Mouse (Mus musculus): Measurements from ENCODE around the gene Pabpn1.

Gene Pabpn1

DNA sequence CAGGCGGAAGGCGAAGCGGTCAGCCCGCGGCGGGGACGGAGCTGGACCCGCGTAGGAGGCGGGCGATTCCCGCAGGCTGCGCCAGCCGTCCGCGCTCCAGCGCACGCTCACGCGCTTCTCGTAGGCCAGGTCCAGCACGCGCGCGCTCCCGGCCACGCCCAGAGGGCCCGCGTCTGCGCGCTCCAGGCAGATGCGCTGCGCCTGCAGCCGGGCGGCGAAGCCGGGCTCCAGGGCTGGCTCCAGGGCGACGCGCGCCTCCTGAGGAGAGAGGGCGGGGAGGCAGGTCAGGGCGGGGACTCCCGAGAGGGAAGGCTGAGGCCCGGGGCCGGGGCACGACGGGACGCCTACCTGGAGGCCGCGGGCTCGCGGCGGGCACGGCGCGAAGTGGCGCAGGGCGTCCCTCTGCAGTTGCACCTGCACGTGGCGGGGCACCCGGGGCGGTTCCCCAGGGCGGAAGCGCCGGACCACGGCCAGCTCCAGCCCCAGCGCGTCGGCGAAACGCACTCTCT is 15.7 kb upstream of the Pabpn1 start:
- TF ChIP-seq GATA4 (IDR thresholded peaks at IDR 0.05; ENCODE audit: insufficient replicate concordance, low read length), result no peak

DNA sequence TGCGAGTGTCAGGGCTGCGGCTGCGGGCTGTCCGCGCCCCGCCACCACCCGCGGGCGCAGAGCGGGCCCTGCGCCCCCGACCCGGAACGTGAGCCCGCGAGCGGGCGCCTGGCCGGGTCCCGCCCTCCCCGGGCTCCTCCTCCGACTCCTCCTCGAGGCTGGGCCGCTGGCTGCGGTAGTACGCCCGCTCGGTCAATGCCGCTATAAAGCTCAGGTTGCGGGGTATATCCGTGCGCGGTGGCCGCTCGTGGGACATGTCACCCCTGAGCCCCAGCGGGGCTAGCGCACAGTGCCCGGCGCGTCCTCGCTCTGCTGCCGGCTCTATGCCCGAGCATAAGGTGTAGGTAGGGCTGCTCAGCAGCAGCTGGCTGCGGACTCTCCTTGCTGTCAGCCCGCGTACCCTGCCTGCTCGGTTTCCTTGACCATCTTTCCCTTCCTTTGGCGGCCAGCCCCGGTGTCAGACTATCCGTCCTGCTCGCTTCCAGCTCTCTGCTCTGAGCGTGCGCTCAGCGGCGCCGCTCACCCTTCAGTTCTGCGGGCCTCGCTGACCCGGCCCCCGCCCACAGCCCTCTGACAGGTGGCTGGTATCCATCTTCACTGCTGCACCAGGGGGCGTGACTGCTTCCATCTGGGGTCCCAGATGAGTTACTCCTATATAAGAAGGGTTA is 15.1 kb upstream of the Pabpn1 start, which contains the start of gene Ppp1r3e:
Gene Ppp1r3e (minus strand): TSS at position 503 of the 668 bp plus-strand sequence.
- TF ChIP-seq GATA4 (IDR thresholded peaks at IDR 0.05; ENCODE audit: insufficient replicate concordance, low read length), result no peak

DNA sequence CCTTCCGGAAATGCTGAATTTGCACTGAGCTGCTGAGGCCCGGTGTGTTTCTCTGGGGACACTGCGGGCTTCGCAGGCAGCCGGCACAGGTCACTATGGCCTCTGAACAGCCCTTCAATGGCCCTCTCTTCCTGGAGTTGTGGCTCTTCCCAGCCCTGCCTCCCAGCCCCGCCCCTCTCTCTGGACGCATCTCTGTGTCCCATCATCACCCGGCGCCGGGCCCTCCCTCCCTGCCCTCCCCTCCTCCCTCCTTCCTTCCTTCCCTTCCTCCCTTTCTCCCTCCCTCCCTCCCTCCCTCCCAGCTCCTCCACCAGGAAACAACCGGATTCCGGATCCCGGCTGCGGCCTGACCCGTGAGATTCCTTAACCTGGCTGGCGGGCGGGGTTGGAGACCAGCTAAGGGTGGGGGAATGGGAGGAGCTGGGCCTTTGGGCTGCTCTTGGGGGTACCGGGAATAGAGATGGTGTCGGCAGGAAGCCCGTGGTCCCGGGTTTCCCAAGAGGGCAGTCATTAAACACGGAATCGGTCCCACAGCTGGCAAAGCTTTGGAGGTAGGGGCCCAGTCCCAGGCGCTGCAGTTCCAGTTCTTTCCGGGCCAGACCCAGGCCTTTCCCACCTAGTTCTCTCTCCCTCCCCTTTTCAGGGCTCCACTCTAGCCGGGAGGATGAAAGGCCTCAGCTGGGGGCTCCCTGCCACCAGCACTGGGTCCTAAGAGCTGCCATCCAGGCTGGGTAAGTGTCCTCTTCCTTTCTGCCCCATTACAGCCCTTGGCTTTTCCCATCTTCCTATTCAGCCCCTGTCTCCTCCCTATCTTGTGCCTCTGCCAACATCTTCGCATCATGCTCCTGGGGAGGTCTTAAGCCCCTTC is 8.9 kb upstream of the Pabpn1 start, which contains the start of the genes Bcl2l2 and Gm20521:
Gene Bcl2l2 (plus strand): TSS at position 224 of the 868 bp plus-strand sequence.
Gene Gm20521 (plus strand): TSS at position 288 of the 868 bp plus-strand sequence.
- no peak for TF ChIP-seq GATA4 (IDR thresholded peaks at IDR 0.05; ENCODE audit: insufficient replicate concordance, low read length)

DNA sequence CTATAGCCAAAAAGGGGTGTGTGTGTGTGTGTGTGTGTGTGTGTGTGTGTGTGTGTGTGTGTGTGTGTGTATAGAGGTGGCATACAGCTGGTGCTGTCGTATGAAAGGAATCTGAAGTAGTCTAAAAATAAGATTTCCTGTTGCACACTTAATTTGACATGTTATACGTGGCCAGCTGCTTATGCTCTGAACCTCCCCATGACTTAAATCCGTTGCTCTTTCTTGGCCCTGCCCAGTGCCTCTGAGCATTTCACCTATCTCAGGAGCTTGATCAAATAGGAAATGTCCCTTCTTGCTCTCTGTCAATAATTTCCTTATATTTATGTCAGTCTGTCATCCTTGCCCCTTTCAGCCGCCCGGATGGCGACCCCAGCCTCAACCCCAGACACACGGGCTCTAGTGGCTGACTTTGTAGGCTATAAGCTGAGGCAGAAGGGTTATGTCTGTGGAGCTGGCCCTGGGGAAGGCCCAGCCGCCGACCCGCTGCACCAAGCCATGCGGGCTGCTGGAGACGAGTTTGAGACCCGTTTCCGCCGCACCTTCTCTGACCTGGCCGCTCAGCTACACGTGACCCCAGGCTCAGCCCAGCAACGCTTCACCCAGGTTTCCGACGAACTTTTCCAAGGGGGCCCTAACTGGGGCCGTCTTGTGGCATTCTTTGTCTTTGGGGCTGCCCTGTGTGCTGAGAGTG is 8.1 kb upstream of the Pabpn1 start:
- TF ChIP-seq GATA4 (IDR thresholded peaks at IDR 0.05; ENCODE audit: insufficient replicate concordance, low read length), result no peak

DNA sequence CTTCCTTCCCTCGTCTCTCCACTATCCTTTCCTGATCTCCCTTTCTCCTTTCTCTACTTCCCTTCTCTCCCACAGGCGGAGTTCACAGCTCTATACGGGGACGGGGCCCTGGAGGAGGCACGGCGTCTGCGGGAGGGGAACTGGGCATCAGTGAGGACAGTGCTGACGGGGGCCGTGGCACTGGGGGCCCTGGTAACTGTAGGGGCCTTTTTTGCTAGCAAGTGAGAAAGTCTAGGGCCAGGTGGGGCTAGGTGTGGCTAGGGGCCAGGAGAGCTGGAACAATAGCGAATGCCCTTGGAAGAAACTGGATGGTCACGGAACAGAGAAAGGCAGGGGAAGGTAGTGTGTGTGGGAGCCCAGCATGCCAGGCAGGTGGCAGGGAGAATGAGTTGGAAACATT is 7.0 kb upstream of the Pabpn1 start:
- no peak for TF ChIP-seq GATA4 (IDR thresholded peaks at IDR 0.05; ENCODE audit: insufficient replicate concordance, low read length)

DNA sequence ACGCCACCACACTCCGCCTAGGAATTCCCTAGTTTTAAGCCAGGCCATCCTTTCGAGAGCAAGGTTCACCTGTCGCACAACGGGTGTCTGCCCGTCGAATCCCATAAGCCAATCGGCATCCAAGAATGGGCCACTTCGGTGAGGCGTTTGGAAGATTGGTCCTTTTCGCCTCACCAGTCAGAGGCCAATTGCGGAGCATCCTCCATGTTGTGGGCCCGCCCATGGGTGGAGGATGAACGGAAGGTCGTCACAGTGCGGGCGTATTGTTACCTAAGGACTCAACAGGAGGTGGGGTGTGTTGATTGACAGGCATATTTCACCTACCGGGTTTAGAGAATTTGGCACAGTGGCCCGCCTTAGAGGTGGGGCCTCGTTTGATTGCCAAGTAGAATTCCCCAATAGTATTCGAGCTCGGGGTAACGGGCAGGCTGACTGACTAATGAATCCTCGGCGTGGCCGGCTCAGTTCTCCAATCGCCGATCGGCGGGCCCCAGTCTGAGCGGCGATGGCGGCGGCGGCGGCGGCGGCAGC is 1.4 kb downstream of the Pabpn1 start:
- TF ChIP-seq GATA4 (IDR thresholded peaks at IDR 0.05; ENCODE audit: insufficient replicate concordance, low read length), result no peak; the same call in 1 of the 2 replicates

DNA sequence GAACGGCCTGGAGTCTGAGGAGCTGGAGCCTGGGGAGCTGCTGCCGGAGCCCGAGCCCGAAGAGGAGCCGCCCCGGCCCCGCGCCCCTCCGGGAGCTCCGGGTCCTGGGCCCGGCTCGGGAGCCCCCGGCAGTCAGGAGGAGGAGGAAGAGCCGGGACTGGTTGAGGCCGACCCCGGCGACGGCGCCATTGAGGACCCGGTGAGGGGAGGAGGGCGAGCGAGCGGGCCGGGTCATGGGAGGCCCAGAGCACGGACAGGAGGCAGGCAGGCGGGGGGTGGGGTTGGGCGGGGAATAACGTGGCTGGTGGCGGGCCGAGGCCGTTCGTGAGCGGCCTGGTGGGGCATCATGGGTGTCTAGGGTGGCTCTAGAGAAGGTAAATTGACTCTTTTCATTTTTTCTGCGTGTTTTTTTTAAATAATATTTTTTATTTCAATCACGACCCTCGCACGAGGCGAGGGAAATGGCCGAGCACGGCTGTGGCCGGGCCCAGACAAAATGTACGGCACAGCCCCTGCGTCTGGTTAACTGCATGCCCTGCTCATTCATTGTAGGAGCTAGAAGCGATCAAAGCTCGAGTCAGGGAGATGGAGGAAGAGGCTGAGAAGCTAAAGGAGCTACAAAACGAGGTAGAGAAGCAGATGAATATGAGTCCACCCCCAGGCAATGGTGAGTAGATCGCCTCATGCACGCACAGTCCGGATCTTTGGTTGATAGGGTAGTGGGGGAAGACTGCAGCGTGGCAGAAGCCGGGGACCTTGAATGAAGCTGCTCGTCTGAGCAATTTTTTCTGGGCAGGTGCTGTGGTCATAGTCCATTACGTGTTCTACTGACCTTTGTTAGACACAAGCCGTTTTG is 2.2 kb downstream of the Pabpn1 start:
- TF ChIP-seq GATA4 (IDR thresholded peaks at IDR 0.05; ENCODE audit: insufficient replicate concordance, low read length), result no peak

DNA sequence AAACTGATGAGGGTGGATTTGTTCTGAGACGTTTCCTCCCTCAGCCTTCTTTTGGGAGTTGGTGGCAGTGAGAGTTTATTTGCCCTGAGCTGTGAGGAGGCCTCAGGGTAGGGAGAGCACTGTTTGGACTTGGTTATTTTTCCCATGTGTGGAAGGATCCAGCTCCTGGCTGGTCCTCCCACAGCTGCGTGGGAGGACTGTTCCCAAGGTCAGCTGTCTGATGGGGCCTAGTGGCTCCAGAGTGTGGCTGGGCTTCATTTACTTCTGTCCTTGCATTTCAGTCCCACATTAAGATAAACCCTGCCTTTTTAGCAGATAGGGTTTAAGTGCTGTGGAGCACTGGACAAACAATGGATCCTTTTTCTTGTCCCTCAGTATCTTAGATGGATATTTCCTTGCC is 5.1 kb downstream of the Pabpn1 start:
- no peak for TF ChIP-seq GATA4 (IDR thresholded peaks at IDR 0.05; ENCODE audit: insufficient replicate concordance, low read length)

DNA sequence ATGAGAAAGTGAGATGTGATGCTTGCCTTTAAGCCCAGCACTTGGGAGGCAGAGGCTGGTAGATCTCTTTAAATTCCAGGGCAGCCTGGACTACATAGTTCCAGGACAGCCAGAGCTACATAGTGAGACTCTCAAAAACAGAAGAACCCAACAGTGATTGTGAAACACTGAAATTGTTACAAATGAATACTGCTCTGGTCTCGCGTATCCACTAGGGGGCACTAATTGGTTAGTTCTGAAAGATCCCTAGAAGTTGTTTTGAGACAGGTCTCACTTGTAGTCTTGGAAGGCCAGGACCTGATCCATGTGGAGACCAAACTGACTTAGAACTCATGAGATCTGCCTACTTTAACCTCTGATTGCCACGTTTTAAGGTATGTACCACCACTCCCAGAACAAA is 8.1 kb downstream of the Pabpn1 start:
- no peak for TF ChIP-seq GATA4 (IDR thresholded peaks at IDR 0.05; ENCODE audit: insufficient replicate concordance, low read length)

DNA sequence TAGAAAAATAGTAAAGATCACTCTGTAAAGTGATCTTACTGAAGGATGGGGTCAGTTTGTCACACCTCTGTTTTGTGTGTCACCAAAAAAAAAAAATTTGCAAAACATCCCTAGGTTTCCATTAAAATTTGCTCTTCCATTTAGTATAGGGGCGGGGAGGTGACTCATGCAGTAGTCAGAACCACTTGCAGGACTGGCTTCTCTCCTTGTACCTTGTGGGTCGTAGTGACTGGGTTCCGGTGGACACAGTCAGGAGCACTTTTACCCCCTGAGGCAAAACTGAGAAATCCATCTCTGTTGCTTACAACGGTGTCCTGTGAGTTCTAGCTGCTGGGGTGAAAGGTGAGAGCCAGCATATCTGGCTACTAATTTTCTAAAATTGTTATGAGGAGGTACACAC is 11.3 kb downstream of the Pabpn1 start:
- TF ChIP-seq GATA4 (IDR thresholded peaks at IDR 0.05; ENCODE audit: insufficient replicate concordance, low read length), result no peak

DNA sequence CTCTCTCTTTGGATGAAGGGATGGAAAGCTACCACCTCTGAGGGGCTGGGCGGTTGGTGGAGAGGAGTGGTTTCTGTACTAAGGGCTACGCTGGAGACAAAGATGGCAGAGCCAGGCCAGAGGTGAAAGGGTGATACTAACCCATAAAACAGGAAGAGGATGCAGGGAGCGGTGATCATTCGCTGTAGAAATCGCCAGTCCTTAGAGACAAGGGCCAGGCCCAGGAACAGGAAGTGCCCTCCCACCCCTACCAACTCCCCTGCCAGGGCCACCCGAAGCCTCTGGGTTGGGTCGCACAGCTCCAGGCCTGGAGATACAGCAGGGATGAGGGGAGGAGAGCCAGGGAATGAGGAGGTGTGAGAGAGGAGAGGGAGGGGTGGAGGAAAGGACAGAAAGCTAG is 16.4 kb downstream of the Pabpn1 start:
- no peak for TF ChIP-seq GATA4 (IDR thresholded peaks at IDR 0.05; ENCODE audit: insufficient replicate concordance, low read length)

DNA sequence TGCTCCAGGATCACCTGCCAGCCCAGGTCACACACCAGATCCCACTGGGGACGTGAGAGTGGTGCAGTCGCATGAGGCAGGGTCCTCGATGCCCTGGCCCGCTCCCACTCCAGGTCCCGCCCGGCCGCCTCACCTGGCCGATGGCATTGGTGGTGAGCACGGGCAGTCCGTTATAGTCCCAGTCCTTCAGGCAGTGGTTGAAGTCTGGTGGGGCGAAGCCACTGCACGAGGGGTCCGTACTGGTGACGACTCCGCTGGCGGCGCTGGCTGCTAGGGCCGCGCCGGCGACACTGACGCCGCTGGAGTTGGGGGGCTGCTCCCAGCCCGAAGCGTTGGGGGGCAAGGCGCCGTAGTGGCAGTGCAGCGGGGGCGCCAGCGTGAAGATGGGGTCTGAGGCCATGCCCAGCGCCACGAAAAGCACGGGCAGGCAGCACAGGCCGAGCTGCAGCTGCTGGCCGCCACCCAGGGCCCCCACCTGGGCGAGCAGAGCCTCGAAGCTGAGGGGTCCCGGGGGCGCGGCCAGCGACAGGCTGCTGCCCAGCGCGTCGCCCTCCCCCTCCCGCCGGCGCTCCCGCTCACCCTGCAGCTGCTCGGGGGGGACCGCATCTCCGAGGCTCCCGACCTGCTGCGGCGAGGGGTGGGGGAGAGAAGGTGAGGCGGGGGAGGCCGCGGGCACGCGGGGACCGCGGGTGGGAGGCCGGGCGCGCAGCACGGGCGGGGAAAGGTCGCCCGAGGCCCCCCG is 20.0 kb downstream of the Pabpn1 start:
- TF ChIP-seq GATA4 (IDR thresholded peaks at IDR 0.05; ENCODE audit: insufficient replicate concordance, low read length), result no peak

DNA sequence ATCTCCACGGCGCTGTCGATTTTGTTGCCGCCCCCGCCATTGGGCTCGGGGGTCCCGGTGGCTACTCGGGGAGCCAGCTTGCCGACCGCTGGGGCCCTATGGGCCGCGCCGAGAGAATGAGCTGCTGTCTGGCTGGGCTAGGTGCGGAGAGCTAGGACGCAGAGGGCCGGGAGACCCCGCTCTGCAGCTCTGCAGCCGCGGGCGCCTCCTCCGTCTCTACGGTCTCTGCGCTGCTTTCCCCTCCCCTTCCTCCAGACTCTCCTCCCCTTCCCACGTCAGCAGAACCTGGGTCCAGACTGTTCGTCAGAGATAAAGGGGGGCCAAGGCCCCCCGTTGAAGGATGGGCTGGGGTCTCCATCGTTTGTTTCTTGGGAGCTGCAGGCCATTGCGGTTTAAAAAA is 20.6 kb downstream of the Pabpn1 start, which contains the start of gene Slc22a17:
Gene Slc22a17 (minus strand): TSS at position 247 of the 400 bp plus-strand sequence.
- TF ChIP-seq GATA4 (IDR thresholded peaks at IDR 0.05; ENCODE audit: insufficient replicate concordance, low read length), result no peak
